ENCODE assay signal across 8 mouse cellular contexts in genomic region chr11:118236520-118237190, GRCm38 (mm10). TPM values are rescaled to one million over a fixed set of nuclear protein-coding genes. Genes with fewer than 3 reads are reported as not detected.
DNase-seq lines count a peak whose midpoint lies in the region; ATAC-seq and TF ChIP-seq lines count a peak whose summit lies in the region.

No protein-coding gene starts in this region.

- 84% methylated on average over 6 of the region's 6 CpGs for WGBS in midbrain, postnatal 0 days
- 84% methylated on average over 6 of the region's 6 CpGs for WGBS in midbrain, embryonic 15.5 days
- WGBS in embryonic facial prominence, embryonic 13.5 days = 50% methylated on average over 6 of the region's 6 CpGs
- WGBS in small intestine, adult 2 months = 61% methylated on average over 6 of the region's 6 CpGs
- 83% methylated on average over 6 of the region's 6 CpGs for WGBS in forebrain, embryonic 12.5 days

- no peak for DNase-seq in midbrain, postnatal 0 days (ENCODE audit: low spot score)
- DNase-seq in kidney, postnatal 4 days = peak; percentile 36 to 53
- DNase-seq in cerebellum, adult 9-10 months = no peak
- no peak for DNase-seq in urinary bladder, postnatal 14 days (ENCODE audit: low spot score)

- no peak overlapping the region for H3K4me2 ChIP-seq in midbrain, postnatal 0 days (ENCODE audit: low read depth, low read length, poor library complexity, severe bottlenecking)
- H3K4me2 ChIP-seq in midbrain, embryonic 15.5 days = no peak overlapping the region
- no peak overlapping the region for H3K4me2 ChIP-seq in embryonic facial prominence, embryonic 13.5 days
- no peak overlapping the region for H3K4me2 ChIP-seq in forebrain, embryonic 12.5 days

- no peak for ATAC-seq in midbrain, postnatal 0 days (ENCODE audit: low FRiP score)
- ATAC-seq in midbrain, embryonic 15.5 days (replicated peaks) = no peak
- ATAC-seq in embryonic facial prominence, embryonic 13.5 days (ENCODE audit: insufficient number of reproducible peaks, insufficient read depth, low FRiP score, low TSS enrichment, low read depth) = no peak
- no peak for ATAC-seq in forebrain, embryonic 12.5 days (ENCODE audit: low FRiP score)

- peak overlapping the region; percentile 26; the same call in 1 of the 2 replicates for H3K27ac ChIP-seq in midbrain, postnatal 0 days (ENCODE audit: low read depth, low read length)
- H3K27ac ChIP-seq in midbrain, embryonic 15.5 days = no peak overlapping the region
- H3K27ac ChIP-seq in embryonic facial prominence, embryonic 13.5 days = no peak overlapping the region; the same call in 1 of the 2 replicates
- H3K27ac ChIP-seq in small intestine, adult 2 months (ENCODE audit: insufficient read depth, low read depth, low read length) = peak overlapping the region; percentile 4; the same call in 1 of the 2 replicates
- no peak overlapping the region for H3K27ac ChIP-seq in forebrain, embryonic 12.5 days

- no peaks in the 10 kb centered on the region for H3K27me3 ChIP-seq in midbrain, postnatal 0 days (ENCODE audit: insufficient read depth, low read length)
- no peaks in the 10 kb centered on the region for H3K27me3 ChIP-seq in midbrain, embryonic 15.5 days (replicated peaks)
- H3K27me3 ChIP-seq in embryonic facial prominence, embryonic 13.5 days = no peaks in the 10 kb centered on the region
- H3K27me3 ChIP-seq in small intestine, adult 2 months (ENCODE audit: control insufficient read depth, insufficient read depth, low read length) = no peaks in the 10 kb centered on the region
- no peaks in the 10 kb centered on the region for H3K27me3 ChIP-seq in forebrain, embryonic 12.5 days

- no peak for TF ChIP-seq CTCF in midbrain, postnatal 0 days (IDR thresholded peaks at IDR 0.05)
- no peak for TF ChIP-seq CTCF in small intestine, adult 2 months (IDR thresholded peaks at IDR 0.05; ENCODE audit: extremely low read depth, insufficient read length, insufficient replicate concordance, low read depth, low read length)

- no peaks in the 10 kb centered on the region for H3K4me1 ChIP-seq in midbrain, postnatal 0 days (ENCODE audit: insufficient read depth, low read length)
- peaks cover 18% of the 10 kb centered on the region for H3K4me1 ChIP-seq in midbrain, embryonic 15.5 days
- H3K4me1 ChIP-seq in embryonic facial prominence, embryonic 13.5 days = peaks cover 77% of the 10 kb centered on the region
- peaks cover 25% of the 10 kb centered on the region for H3K4me1 ChIP-seq in small intestine, adult 2 months (ENCODE audit: control insufficient read depth, insufficient read depth, insufficient read length, low read length)
- H3K4me1 ChIP-seq in forebrain, embryonic 12.5 days = peaks cover 25% of the 10 kb centered on the region

- no peaks in the 10 kb centered on the region for H3K9me3 ChIP-seq in midbrain, postnatal 0 days (ENCODE audit: low read length)
- no peaks in the 10 kb centered on the region for H3K9me3 ChIP-seq in midbrain, embryonic 15.5 days
- H3K9me3 ChIP-seq in embryonic facial prominence, embryonic 13.5 days = no peaks in the 10 kb centered on the region
- no peaks in the 10 kb centered on the region for H3K9me3 ChIP-seq in forebrain, embryonic 12.5 days

- H3K36me3 ChIP-seq in midbrain, postnatal 0 days (ENCODE audit: insufficient read depth, low read length) = no peaks in the 10 kb centered on the region
- no peaks in the 10 kb centered on the region for H3K36me3 ChIP-seq in midbrain, embryonic 15.5 days (replicated peaks)
- H3K36me3 ChIP-seq in embryonic facial prominence, embryonic 13.5 days = no peaks in the 10 kb centered on the region
- no peaks in the 10 kb centered on the region for H3K36me3 ChIP-seq in small intestine, adult 2 months (ENCODE audit: control insufficient read depth, insufficient read depth, low read length)
- no peaks in the 10 kb centered on the region for H3K36me3 ChIP-seq in forebrain, embryonic 12.5 days (replicated peaks)

- no peak overlapping the region for H3K9ac ChIP-seq in midbrain, postnatal 0 days (replicated peaks; ENCODE audit: low read length, poor library complexity, severe bottlenecking)
- no peak overlapping the region for H3K9ac ChIP-seq in midbrain, embryonic 15.5 days
- 0 out of 2 replicates have a peak overlapping the region, but pooled peaks have one; percentile 22 for H3K9ac ChIP-seq in embryonic facial prominence, embryonic 13.5 days
- no peak overlapping the region for H3K9ac ChIP-seq in forebrain, embryonic 12.5 days

- no peak for TF ChIP-seq POLR2A in small intestine, adult 2 months (IDR thresholded peaks at IDR 0.05; ENCODE audit: low read depth, low read length)

- no peak overlapping the region for H3K4me3 ChIP-seq in midbrain, postnatal 0 days (ENCODE audit: low read depth, low read length)
- H3K4me3 ChIP-seq in midbrain, embryonic 15.5 days = no peak overlapping the region
- H3K4me3 ChIP-seq in embryonic facial prominence, embryonic 13.5 days = no peak overlapping the region
- H3K4me3 ChIP-seq in small intestine, adult 2 months (ENCODE audit: low read depth, low read length) = no peak overlapping the region
- H3K4me3 ChIP-seq in forebrain, embryonic 12.5 days (replicated peaks) = no peak overlapping the region

RNA-seq across cellular contexts. Expression of gene Cyth1, which starts 11.7 kb away (rescaled TPM):
- total RNA-seq in midbrain, postnatal 0 days (2014; rRNA removed) = 40.2 and 54.1 TPM in 2 replicates
- polyA plus RNA-seq in midbrain, postnatal 0 days (2015; fragmentation: Nextera tagmentation; extraction: Ambion mirVana) = 20.0 and 21.6 TPM in 2 replicates
- polyA plus RNA-seq in midbrain, embryonic 15.5 days (2015; fragmentation: Nextera tagmentation; extraction: Ambion mirVana) = 28.5 and 30.2 TPM in 2 replicates
- 15.8 and 16.1 TPM in 2 replicates for polyA plus RNA-seq in embryonic facial prominence, embryonic 13.5 days (2015; fragmentation: Nextera tagmentation; extraction: Ambion mirVana)
- polyA plus RNA-seq in small intestine, adult 2 months (2012; rRNA removed) = 8.5 and 19.6 TPM in 2 replicates
- 24.0 and 24.9 TPM in 2 replicates for polyA plus RNA-seq in forebrain, embryonic 12.5 days (2016; fragmentation: Nextera tagmentation; extraction: Ambion mirVana)

RNA-seq across cellular contexts. Expression of gene Usp36, which starts 53.4 kb away (rescaled TPM):
- 13.7 and 20.4 TPM in 2 replicates for total RNA-seq in midbrain, postnatal 0 days (2014; rRNA removed)
- 10.6 and 13.1 TPM in 2 replicates for polyA plus RNA-seq in midbrain, postnatal 0 days (2015; fragmentation: Nextera tagmentation; extraction: Ambion mirVana)
- polyA plus RNA-seq in midbrain, embryonic 15.5 days (2015; fragmentation: Nextera tagmentation; extraction: Ambion mirVana) = 20.1 and 23.1 TPM in 2 replicates
- polyA plus RNA-seq in embryonic facial prominence, embryonic 13.5 days (2015; fragmentation: Nextera tagmentation; extraction: Ambion mirVana) = 22.8 and 24.0 TPM in 2 replicates
- 10.8 and 11.5 TPM in 2 replicates for polyA plus RNA-seq in small intestine, adult 2 months (2012; rRNA removed)
- 17.1 and 19.6 TPM in 2 replicates for polyA plus RNA-seq in forebrain, embryonic 12.5 days (2016; fragmentation: Nextera tagmentation; extraction: Ambion mirVana)

Comparison
In these comparisons a context has a peak if more than half of its experiments do, and no peak if none do; other contexts are left out.
1. H3K27ac ChIP-seq: peak in midbrain, postnatal 0 days (single experiment) and small intestine, adult 2 months (single experiment); none in midbrain, embryonic 15.5 days (single experiment), embryonic facial prominence, embryonic 13.5 days (single experiment) and forebrain, embryonic 12.5 days (single experiment).
2. DNase-seq: peak in kidney, postnatal 4 days (2 of 2); none in midbrain, postnatal 0 days (single experiment), cerebellum, adult 9-10 months (single experiment) and urinary bladder, postnatal 14 days (single experiment).